Mouse (Mus musculus) cerebellum, adult 2 months (tissue): ENCODE results near the gene Arl16. TPM values are rescaled to one million over a fixed set of nuclear protein-coding genes. Genes with fewer than 3 reads are reported as not detected.

Experiments
- DNase-seq, 2 experiments: peaks; one replicate each; pipeline ENCODE4 v3.0.0; 2021
- H3K27ac ChIP-seq: fragments of 200-500 bp; 2 replicates; pipeline ENCODE4 v1.5.1; 2012; ENCODE audit warnings: low read length, control low read depth, inconsistent platforms; ENCODE audit not compliant: insufficient read depth
- H3K27me3 ChIP-seq: fragments of 200-500 bp; 2 replicates; pipeline ENCODE4 v1.6.1; 2012; ENCODE audit warnings: inconsistent platforms, mild to moderate bottlenecking, low read length, moderate library complexity; ENCODE audit not compliant: control insufficient read depth, insufficient read depth
- H3K4me1 ChIP-seq: fragments of 200-500 bp; 2 replicates; pipeline ENCODE4 v1.6.1; 2011; ENCODE audit warnings: low read length; ENCODE audit not compliant: control insufficient read depth, insufficient read depth
- H3K4me3 ChIP-seq: fragments of 200-500 bp; replicated peaks from 2 replicates; pipeline ENCODE3; 2011; ENCODE audit warnings: mild to moderate bottlenecking, low read depth, low read length, control low read depth; ENCODE audit not compliant: insufficient read depth
- CTCF ChIP-seq: fragments of 200-500 bp; IDR thresholded peaks from 2 replicates; pipeline ENCODE4 v1.5.1; 2011; ENCODE audit warnings: low read depth, mild to moderate bottlenecking, control low read depth, low read length, moderate library complexity, borderline replicate concordance; ENCODE audit not compliant: insufficient read depth
- POLR2A ChIP-seq: fragments of 200-500 bp; IDR thresholded peaks from 2 replicates; pipeline ENCODE4 v1.6.1; 2011; ENCODE audit warnings: low read length, control low read depth, borderline replicate concordance; ENCODE audit not compliant: insufficient read depth
- WGBS: fragments of 180-500 bp; shearing (Covaris S2); methylation state at CpG from one replicate; pipeline ENCODE4 v1.1.7; 2018; 5-methylcytosine and 5-hydroxymethylcytosine counted together
- polyA plus RNA-seq: library from polyadenylated mRNA; depleted of rRNA; stranded (reverse); fragments of >200 nt; gene quantifications from 2 replicates; pipeline ENCODE4 v1.2.3, GENCODE M21; 2012

Gene Arl16
- polyA plus RNA-seq, 1 experiment: 56.5 TPM

DNA sequence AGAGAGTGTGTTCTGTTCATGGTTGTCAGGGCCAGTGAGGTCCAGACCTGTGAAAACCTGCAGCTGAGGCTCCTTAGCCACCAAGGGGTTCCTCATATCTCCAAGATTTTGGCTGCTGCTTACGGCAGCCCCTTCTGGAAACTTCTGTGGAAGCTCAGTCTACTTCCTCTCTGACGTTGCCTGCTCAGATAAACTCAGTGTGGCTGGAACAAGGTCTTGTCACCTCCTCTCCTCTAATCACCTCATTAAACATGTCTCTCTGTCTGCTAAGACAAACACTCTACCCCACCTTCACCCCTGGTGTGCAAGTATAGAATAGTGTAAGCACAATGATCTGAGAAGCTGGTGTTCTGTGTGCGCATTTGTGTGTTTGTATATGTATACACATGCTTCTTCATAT lies 21.9 kb downstream of the Arl16 start:
- Histone ChIP-seq H3K4me1 (no peaks in the 10 kb centered on the region), H3K27ac (no peak overlapping the region), H3K4me3 (no peak overlapping the region), H3K27me3 (no peaks in the 10 kb centered on the region)
- TF ChIP-seq CTCF: no peak
- no peak for TF ChIP-seq POLR2A
- 78% methylated on average over 3 of the region's 3 CpGs for WGBS
- DNase-seq: no peak

DNA sequence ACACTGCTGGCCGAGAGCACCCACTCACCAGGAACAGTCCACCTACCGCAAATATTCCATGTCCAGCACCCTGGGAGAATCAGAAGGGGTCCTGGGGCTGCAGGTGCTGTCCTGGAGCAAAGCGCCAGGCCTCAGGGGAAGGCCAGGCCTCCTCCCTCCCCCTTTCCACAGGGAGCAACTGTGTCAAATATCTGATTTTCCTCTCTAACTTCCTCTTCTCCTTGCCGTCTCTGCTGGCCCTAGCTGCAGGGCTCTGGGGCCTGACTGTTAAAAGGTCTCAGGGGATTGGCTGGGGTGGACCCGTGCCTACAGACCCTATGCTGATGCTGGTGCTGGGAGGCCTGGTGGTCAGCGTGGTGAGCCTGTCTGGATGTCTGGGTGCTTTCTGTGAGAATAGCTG lies 23.3 kb downstream of the Arl16 start:
- TF ChIP-seq CTCF (no peak), POLR2A (no peak)
- no peaks in the 10 kb centered on the region for H3K4me1 ChIP-seq
- DNase-seq: no peak
- WGBS: 68% methylated on average over 6 of the region's 6 CpGs
- H3K27me3 ChIP-seq: no peaks in the 10 kb centered on the region
- no peak overlapping the region for H3K4me3 ChIP-seq
- no peak overlapping the region for H3K27ac ChIP-seq

DNA sequence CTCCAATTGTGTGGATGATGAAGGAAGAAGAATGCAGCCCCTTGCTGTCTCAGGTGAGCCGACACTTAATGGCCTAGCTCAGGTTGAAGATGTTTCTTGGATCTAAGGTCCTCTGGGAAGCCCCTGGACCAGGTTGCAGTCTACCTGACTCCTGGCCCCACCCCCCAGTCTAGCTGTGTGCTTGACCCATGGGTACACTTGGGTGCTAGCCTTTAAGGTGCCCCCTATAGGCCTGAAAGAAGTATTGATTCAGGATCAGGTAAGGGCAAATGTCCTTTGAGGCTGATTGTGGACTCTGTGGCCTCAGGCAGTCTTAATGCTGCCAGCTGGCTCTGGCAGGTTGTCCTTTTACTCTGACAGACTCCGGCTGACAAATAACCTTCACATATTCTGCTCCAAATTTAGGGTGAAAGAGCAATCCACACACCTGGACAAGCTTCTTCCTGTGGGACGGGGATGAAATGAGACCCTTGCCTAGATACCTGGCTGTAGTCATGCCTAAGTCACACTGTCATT lies 24.6 kb downstream of the Arl16 start:
- H3K27me3 ChIP-seq: no peaks in the 10 kb centered on the region
- H3K27ac ChIP-seq: no peak overlapping the region
- H3K4me1 ChIP-seq: no peaks in the 10 kb centered on the region
- DNase-seq: no peak
- no peak overlapping the region for H3K4me3 ChIP-seq
- 81% methylated on average over 3 of the region's 3 CpGs for WGBS
- TF ChIP-seq POLR2A (no peak), CTCF (no peak)

DNA sequence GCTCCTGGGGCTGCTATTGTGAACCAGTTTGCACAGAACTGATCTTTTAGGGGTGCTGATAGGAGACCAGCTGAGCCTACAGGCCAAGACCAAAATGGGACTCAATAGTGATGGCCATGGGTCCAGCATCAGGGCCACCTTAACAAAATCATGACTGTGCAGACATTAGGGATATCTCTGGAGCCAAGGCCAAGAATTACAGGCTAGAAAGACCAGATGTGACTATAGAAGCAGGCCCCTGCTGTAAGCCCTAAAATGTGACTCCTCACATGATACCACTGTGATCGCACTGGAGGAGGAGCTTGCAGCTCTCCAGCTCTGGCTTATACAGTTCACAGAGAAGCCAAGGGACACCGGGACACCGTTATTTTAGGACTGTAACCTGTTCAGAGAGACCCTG lies 25.1 kb downstream of the Arl16 start, which contains the start of gene Tspan10:
Gene Tspan10, plus strand, starts transcription at position 301 of the 400 bp plus-strand sequence.
- Histone ChIP-seq H3K4me1 (no peaks in the 10 kb centered on the region), H3K4me3 (no peak within 1 kb of the TSS), H3K27me3 (no peaks in the 10 kb centered on the region), H3K27ac (no peak within 1 kb of the TSS)
- TF ChIP-seq CTCF (no peak), POLR2A (no peak)
- 84% methylated on average over 3 of the region's 3 CpGs for WGBS
- DNase-seq: no peak

DNA sequence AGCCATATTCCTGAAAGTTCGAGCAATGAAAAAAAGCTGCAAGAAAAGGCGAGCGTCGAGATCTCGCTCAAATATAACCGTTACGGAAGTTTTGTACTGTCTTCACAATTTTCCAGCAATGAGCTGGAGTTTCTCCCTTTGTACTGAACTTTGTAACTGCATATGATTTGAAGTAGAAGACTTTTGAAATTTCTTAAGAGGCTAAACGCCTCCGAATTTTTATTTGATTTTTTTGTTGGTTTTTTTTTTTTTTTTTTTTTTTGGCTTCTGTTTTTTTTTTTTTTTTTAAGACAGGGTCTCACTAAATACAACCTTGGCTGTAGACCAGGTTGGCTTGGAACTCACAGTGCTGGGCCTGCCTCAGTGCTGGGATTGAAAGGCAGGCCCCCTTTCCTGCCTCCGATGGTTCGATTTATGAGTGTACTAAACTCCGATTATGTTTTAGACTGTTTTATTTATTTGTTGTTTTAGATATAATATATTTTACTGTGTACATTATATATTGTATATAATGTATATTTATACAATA lies 29.5 kb downstream of the Arl16 start:
- no peaks in the 10 kb centered on the region; the same call in 1 of the 2 replicates for H3K4me1 ChIP-seq
- TF ChIP-seq POLR2A (no peak), CTCF (no peak)
- no peak for DNase-seq
- 20% methylated on average over 12 of the region's 12 CpGs for WGBS
- no peak overlapping the region for H3K27ac ChIP-seq
- H3K4me3 ChIP-seq: peak overlapping the region; percentile 83
- no peaks in the 10 kb centered on the region for H3K27me3 ChIP-seq

DNA sequence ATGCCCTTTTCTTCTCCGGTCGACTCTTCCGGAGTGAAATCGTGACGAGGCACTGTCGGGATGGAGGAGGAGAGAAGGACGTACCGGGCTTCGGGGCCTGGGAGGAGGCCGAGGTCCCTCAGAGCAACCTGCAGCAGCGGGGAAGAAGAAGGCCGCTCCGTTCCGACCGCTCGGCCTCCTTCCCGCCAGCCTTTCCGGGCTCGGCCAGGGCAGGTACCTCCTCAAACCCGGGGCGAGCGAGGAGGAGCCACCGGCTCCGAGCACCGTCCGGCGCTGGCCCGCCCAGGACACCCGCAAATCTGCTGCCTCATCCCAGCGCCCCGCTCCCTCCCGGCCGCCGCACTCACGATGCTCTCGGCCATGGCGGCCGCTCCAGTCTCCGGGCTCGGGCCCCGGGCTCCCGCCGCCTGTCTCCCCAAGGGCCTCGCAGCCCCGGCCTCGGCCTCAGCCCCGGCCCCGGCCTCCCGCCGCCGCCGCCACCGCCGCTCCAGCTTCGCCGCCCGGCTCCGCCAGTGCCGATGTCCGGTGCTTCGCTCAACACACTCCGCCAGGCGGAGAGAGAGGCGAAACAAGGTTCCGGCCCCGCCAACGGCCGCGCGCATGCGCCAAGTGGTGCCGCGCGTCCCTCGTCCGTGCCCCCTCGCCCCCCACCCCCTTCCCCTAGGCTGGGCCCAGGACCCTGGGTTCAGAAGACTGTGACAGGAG lies 30.1 kb downstream of the Arl16 start, which contains the start of gene Nploc4:
Gene Nploc4, minus strand, starts transcription at position 557 of the 705 bp plus-strand sequence.
- peak; percentile 86 to 93 for DNase-seq
- under 1% methylated on average over 75 of the region's 77 CpGs for WGBS
- peak within 1 kb of the TSS; percentile 51 for H3K27ac ChIP-seq
- H3K4me3 ChIP-seq: peak within 1 kb of the TSS; percentile 83
- TF ChIP-seq POLR2A (peak; percentile 62), CTCF (no peak)
- no peaks in the 10 kb centered on the region for H3K27me3 ChIP-seq
- no peaks in the 10 kb centered on the region; the same call in 1 of the 2 replicates for H3K4me1 ChIP-seq

DNA sequence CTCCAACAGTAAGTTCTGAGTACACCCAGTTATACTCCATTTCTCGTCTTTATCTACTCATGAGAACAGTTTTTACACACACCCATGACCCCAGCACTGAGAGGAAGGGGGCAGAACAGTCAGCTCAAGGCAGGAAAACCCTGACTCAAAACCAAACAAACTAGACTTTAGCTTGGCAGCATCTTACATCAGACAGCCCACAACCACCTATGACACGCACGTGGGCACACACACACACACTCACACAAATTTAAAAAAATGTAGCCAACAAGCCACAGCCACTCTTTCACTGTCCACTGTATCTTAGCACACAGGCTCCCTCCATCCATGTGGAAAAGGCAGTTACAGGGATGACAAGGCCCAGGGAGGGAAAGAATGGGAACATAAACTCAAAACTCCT lies 40.7 kb downstream of the Arl16 start:
- TF ChIP-seq CTCF (no peak), POLR2A (no peak)
- WGBS: 87% methylated on average over 3 of the region's 3 CpGs
- no peak overlapping the region for H3K4me3 ChIP-seq
- H3K27ac ChIP-seq: no peak overlapping the region
- H3K27me3 ChIP-seq: no peaks in the 10 kb centered on the region
- no peak for DNase-seq
- H3K4me1 ChIP-seq: no peaks in the 10 kb centered on the region

DNA sequence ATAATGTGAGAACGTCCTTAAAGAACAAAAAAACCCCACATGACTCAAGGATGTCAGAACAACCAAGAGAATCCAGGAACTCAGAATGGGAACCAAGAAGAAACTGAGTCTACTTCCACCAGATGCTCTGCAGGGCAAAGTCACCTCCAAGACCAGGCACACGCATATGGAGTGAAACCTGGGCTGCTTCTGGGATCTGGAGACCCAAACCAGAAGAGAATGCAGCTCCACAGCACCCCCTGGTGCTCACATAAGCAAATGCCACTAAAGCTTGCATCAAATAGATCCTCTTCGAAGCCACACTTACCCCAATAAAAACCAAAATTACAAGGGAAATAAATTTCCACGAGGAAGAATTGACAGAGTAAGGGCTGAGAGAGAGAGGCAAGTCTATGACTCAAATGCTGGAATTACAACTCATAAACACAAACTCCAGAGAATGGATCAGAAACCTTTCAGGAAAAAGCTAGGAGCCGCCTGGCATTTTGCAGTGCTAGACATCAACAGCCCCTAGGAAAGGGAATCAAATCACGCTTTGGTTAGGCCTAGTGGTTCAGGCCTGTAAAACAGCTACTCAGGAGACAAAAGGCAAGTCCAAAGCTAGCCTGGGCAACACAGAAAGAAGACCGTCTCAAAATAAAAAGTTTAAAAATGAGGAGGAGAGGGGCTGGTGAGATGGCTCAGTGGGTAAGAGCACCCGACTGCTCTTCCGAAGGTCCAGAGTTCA lies 43.7 kb downstream of the Arl16 start:
- TF ChIP-seq POLR2A (no peak), CTCF (peak; percentile 73; the same call in 1 of the 2 replicates)
- H3K27ac ChIP-seq: no peak overlapping the region
- WGBS: 63% methylated on average over 9 of the region's 9 CpGs
- no peak overlapping the region for H3K4me3 ChIP-seq
- H3K4me1 ChIP-seq: no peaks in the 10 kb centered on the region
- peak; percentile 41 to 56 for DNase-seq
- H3K27me3 ChIP-seq: no peaks in the 10 kb centered on the region
